Mouse (Mus musculus): Measurements from ENCODE around the gene Cd6. TPM values are rescaled to one million over a fixed set of nuclear protein-coding genes. Genes with fewer than 3 reads are reported as not detected.

Cd6 gene
- polyA plus RNA-seq, 1 experiment, result 3.5 TPM

GRCm38 (mm10) chr19:10761794-10762415 lies 68.0 kb downstream of the Cd6 start:
- H3K4me3 ChIP-seq (replicated peaks; ENCODE audit: extremely low read depth, low read depth, low read length), result no peak overlapping the region
- no peaks in the 10 kb centered on the region; the same call in 1 of the 2 replicates for H3K4me1 ChIP-seq (ENCODE audit: control insufficient read depth, insufficient read depth, low read length)
- DNase-seq, result no peak
- TF ChIP-seq POLR2A (IDR thresholded peaks at IDR 0.05; ENCODE audit: borderline replicate concordance, extremely low read depth, low read depth, low read length), result no peak
- WGBS, result 80% methylated on average over 8 of the region's 8 CpGs

- 67% methylated on average over 9 of the region's 9 CpGs for WGBS
- Histone ChIP-seq H3K4me3 (replicated peaks; ENCODE audit: extremely low read depth, low read depth, low read length) (no peak overlapping the region), H3K4me1 (ENCODE audit: control insufficient read depth, insufficient read depth, low read length) (no peaks in the 10 kb centered on the region; the same call in 1 of the 2 replicates)
- DNase-seq, result no peak
- TF ChIP-seq POLR2A (IDR thresholded peaks at IDR 0.05; ENCODE audit: borderline replicate concordance, extremely low read depth, low read depth, low read length), result no peak
- no peak for TF ChIP-seq CTCF (IDR thresholded peaks at IDR 0.05; ENCODE audit: insufficient read depth, low read length)
Observed at GRCm38 (mm10) chr19:10759983-10760831, 69.7 kb downstream of the Cd6 start.

- Histone ChIP-seq H3K4me1 (ENCODE audit: control insufficient read depth, insufficient read depth, low read length) (no peaks in the 10 kb centered on the region; the same call in 1 of the 2 replicates), H3K4me3 (replicated peaks; ENCODE audit: extremely low read depth, low read depth, low read length) (no peak overlapping the region)
- no peak for TF ChIP-seq POLR2A (IDR thresholded peaks at IDR 0.05; ENCODE audit: borderline replicate concordance, extremely low read depth, low read depth, low read length)
- TF ChIP-seq CTCF (IDR thresholded peaks at IDR 0.05; ENCODE audit: insufficient read depth, low read length), result no peak
- no peak for DNase-seq
Observed at GRCm38 (mm10) chr19:10759525-10759924, 70.3 kb downstream of the Cd6 start.

- TF ChIP-seq CTCF (IDR thresholded peaks at IDR 0.05; ENCODE audit: insufficient read depth, low read length) (no peak), POLR2A (IDR thresholded peaks at IDR 0.05; ENCODE audit: borderline replicate concordance, extremely low read depth, low read depth, low read length) (no peak)
- Histone ChIP-seq H3K4me1 (ENCODE audit: control insufficient read depth, insufficient read depth, low read length) (no peaks in the 10 kb centered on the region; the same call in 1 of the 2 replicates), H3K4me3 (replicated peaks; ENCODE audit: extremely low read depth, low read depth, low read length) (no peak overlapping the region)
- 36% methylated on average over 6 of the region's 6 CpGs for WGBS
- no peak for DNase-seq
Observed at GRCm38 (mm10) chr19:10758708-10759107, 71.2 kb downstream of the Cd6 start.

GRCm38 (mm10) chr19:10757526-10757925 lies 72.3 kb downstream of the Cd6 start:
- 56% methylated on average over 2 of the region's 2 CpGs for WGBS
- TF ChIP-seq CTCF (IDR thresholded peaks at IDR 0.05; ENCODE audit: insufficient read depth, low read length) (no peak), POLR2A (IDR thresholded peaks at IDR 0.05; ENCODE audit: borderline replicate concordance, extremely low read depth, low read depth, low read length) (no peak)
- DNase-seq, result no peak
- H3K4me1 ChIP-seq (ENCODE audit: control insufficient read depth, insufficient read depth, low read length), result no peaks in the 10 kb centered on the region; the same call in 1 of the 2 replicates
- no peak overlapping the region for H3K4me3 ChIP-seq (replicated peaks; ENCODE audit: extremely low read depth, low read depth, low read length)

GRCm38 (mm10) chr19:10757125-10757524 lies 72.7 kb downstream of the Cd6 start:
- DNase-seq, result no peak
- H3K4me3 ChIP-seq (replicated peaks; ENCODE audit: extremely low read depth, low read depth, low read length), result no peak overlapping the region
- TF ChIP-seq POLR2A (IDR thresholded peaks at IDR 0.05; ENCODE audit: borderline replicate concordance, extremely low read depth, low read depth, low read length), result no peak
- no peak for TF ChIP-seq CTCF (IDR thresholded peaks at IDR 0.05; ENCODE audit: insufficient read depth, low read length)
- H3K4me1 ChIP-seq (ENCODE audit: control insufficient read depth, insufficient read depth, low read length), result no peaks in the 10 kb centered on the region; the same call in 1 of the 2 replicates

- DNase-seq, result no peak
- 89% methylated on average over 5 of the region's 5 CpGs for WGBS
- no peaks in the 10 kb centered on the region for H3K4me1 ChIP-seq (ENCODE audit: control insufficient read depth, insufficient read depth, low read length)
- H3K4me3 ChIP-seq (replicated peaks; ENCODE audit: extremely low read depth, low read depth, low read length), result no peak overlapping the region
- TF ChIP-seq CTCF (IDR thresholded peaks at IDR 0.05; ENCODE audit: insufficient read depth, low read length) (no peak), POLR2A (IDR thresholded peaks at IDR 0.05; ENCODE audit: borderline replicate concordance, extremely low read depth, low read depth, low read length) (no peak)
Observed at GRCm38 (mm10) chr19:10752646-10753045, 77.2 kb downstream of the Cd6 start.

GRCm38 (mm10) chr19:10752106-10752505 lies 77.8 kb downstream of the Cd6 start:
- H3K4me1 ChIP-seq (ENCODE audit: control insufficient read depth, insufficient read depth, low read length), result no peaks in the 10 kb centered on the region
- H3K4me3 ChIP-seq (replicated peaks; ENCODE audit: extremely low read depth, low read depth, low read length), result no peak overlapping the region
- DNase-seq, result no peak
- no peak for TF ChIP-seq CTCF (IDR thresholded peaks at IDR 0.05; ENCODE audit: insufficient read depth, low read length)
- TF ChIP-seq POLR2A (IDR thresholded peaks at IDR 0.05; ENCODE audit: borderline replicate concordance, extremely low read depth, low read depth, low read length), result no peak
- WGBS, result 90% methylated on average over 6 of the region's 6 CpGs

GRCm38 (mm10) chr19:10751607-10752006 lies 78.3 kb downstream of the Cd6 start:
- 74% methylated on average over 1 of the region's 1 CpGs for WGBS

GRCm38 (mm10) chr19:10750161-10750560 lies 79.7 kb downstream of the Cd6 start:
- no peak for DNase-seq
- H3K4me1 ChIP-seq (ENCODE audit: control insufficient read depth, insufficient read depth, low read length), result no peaks in the 10 kb centered on the region
- no peak for TF ChIP-seq CTCF (IDR thresholded peaks at IDR 0.05; ENCODE audit: insufficient read depth, low read length)
- no peak for TF ChIP-seq POLR2A (IDR thresholded peaks at IDR 0.05; ENCODE audit: borderline replicate concordance, extremely low read depth, low read depth, low read length)
- no peak overlapping the region for H3K4me3 ChIP-seq (replicated peaks; ENCODE audit: extremely low read depth, low read depth, low read length)
- 76% methylated on average over 6 of the region's 6 CpGs for WGBS

More at GRCm38 (mm10) chr19:10751607-10752006, 78.3 kb downstream of the Cd6 start:
- no peak overlapping the region for H3K4me3 ChIP-seq (replicated peaks; ENCODE audit: extremely low read depth, low read depth, low read length)
- no peak for TF ChIP-seq POLR2A (IDR thresholded peaks at IDR 0.05; ENCODE audit: borderline replicate concordance, extremely low read depth, low read depth, low read length)
- TF ChIP-seq CTCF (IDR thresholded peaks at IDR 0.05; ENCODE audit: insufficient read depth, low read length), result no peak
- no peaks in the 10 kb centered on the region for H3K4me1 ChIP-seq (ENCODE audit: control insufficient read depth, insufficient read depth, low read length)
- no peak for DNase-seq

All from lung, adult 2 months (tissue).